Mouse (Mus musculus) neural tube, embryonic 11.5 days (tissue): ENCODE results near the gene Exoc3l. TPM values are rescaled to one million over a fixed set of nuclear protein-coding genes. Genes with fewer than 3 reads are reported as not detected.
"Not testable (repeated sequence)": the region's sequence is repeated elsewhere in the genome, so short reads cannot be mapped to it uniquely, and the experiment has no call there.

ENCODE experiments used
- ATAC-seq: fragments of 200-750 bp; cut with Nextera tagmentation; 2 replicates; pipeline ENCODE4 v1.8.0; 2017; ENCODE audit warnings: moderate number of reproducible peaks, mild to moderate bottlenecking, moderate TSS enrichment, moderate library complexity; ENCODE audit not compliant: insufficient read depth, low FRiP score, low TSS enrichment
- DNase-seq: peaks from one replicate; pipeline ENCODE4 v3.0.0-alpha.2; 2015; ENCODE audit warnings: low spot score
- H3K27ac ChIP-seq: fragments of 300-500 bp; sonication (generic); 2 replicates; pipeline ENCODE4 v1.5.1; 2014; ENCODE audit warnings: low read depth, mild to moderate bottlenecking, low read length
- H3K27me3 ChIP-seq: fragments of 300-500 bp; sonication (generic); 2 replicates; pipeline ENCODE4 v1.6.1; 2014; ENCODE audit warnings: mild to moderate bottlenecking, low read length, mixed read lengths; ENCODE audit not compliant: control insufficient read depth, insufficient read depth
- H3K36me3 ChIP-seq: fragments of 300-500 bp; sonication (generic); 2 replicates; pipeline ENCODE4 v1.6.1; 2014; ENCODE audit warnings: mild to moderate bottlenecking, low read length, moderate library complexity, mixed read lengths; ENCODE audit not compliant: control insufficient read depth, insufficient read depth
- H3K4me1 ChIP-seq: fragments of 300-500 bp; sonication (generic); 2 replicates; pipeline ENCODE4 v1.6.1; 2014; ENCODE audit warnings: low read length, mixed read lengths; ENCODE audit not compliant: control insufficient read depth, insufficient read depth
- H3K4me2 ChIP-seq: fragments of 300-500 bp; sonication (generic); 2 replicates; pipeline ENCODE4 v1.6.1; 2014; ENCODE audit warnings: low read depth, mild to moderate bottlenecking, moderate library complexity
- H3K4me3 ChIP-seq: fragments of 300-500 bp; sonication (generic); 2 replicates; pipeline ENCODE4 v1.5.1; 2014; ENCODE audit warnings: low read depth, low read length
- H3K9ac ChIP-seq: fragments of 300-500 bp; sonication (generic); 2 replicates; pipeline ENCODE4 v1.6.1; 2014; ENCODE audit warnings: mild to moderate bottlenecking, low read length
- H3K9me3 ChIP-seq: fragments of 300-500 bp; sonication (generic); 2 replicates; pipeline ENCODE4 v1.6.1; 2016; ENCODE audit warnings: low read length; ENCODE audit not compliant: control insufficient read depth
- WGBS: fragments of 180-500 bp; shearing (Covaris S2); extraction: QIAGEN DNeasy Blood & Tissue Kit; methylation state at CpG from one replicate; pipeline ENCODE4 v1.1.7; 2014; 5-methylcytosine and 5-hydroxymethylcytosine counted together
- polyA plus RNA-seq: library from polyadenylated mRNA; unstranded; fragments of >200 nt; fragmentation: Nextera tagmentation; extraction: Ambion mirVana; gene quantifications from 2 replicates; pipeline ENCODE4 v1.2.1, GENCODE M21; 2014

Exoc3l gene
- polyA plus RNA-seq, 1 experiment from 2014 or later, result 12.1 TPM

DNA sequence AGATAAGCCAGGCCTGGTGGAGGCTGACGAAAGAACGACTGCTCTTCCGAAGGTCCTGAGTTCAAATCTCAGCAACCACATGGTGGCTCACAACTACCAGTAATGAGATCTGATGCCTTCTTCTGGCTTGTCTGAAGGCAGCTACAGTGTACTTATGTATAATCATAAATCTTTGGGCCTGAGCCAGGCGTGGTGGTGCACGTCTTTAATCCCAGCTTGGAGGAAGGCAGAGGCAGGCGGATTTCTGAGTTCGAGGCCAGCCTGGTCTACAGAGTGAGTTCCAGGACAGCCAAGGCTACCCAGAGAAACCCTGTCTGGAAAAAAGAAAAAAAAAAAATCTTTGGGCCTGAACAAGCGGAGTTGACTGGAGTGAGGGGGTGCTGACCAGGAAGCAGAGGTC is 4.5 kb downstream of the Exoc3l start:
- not testable (repeated sequence) for H3K9ac ChIP-seq, H3K9me3 ChIP-seq, ATAC-seq, H3K36me3 ChIP-seq, H3K4me3 ChIP-seq, H3K4me2 ChIP-seq, DNase-seq, H3K27ac ChIP-seq
- WGBS, result 89% methylated on average over 8 of the region's 8 CpGs
- 0 out of 2 replicates have a peak, but pooled peaks cover 10% of the 10 kb centered on the region for H3K4me1 ChIP-seq
- H3K27me3 ChIP-seq, result peaks cover 11% of the 10 kb centered on the region

DNA sequence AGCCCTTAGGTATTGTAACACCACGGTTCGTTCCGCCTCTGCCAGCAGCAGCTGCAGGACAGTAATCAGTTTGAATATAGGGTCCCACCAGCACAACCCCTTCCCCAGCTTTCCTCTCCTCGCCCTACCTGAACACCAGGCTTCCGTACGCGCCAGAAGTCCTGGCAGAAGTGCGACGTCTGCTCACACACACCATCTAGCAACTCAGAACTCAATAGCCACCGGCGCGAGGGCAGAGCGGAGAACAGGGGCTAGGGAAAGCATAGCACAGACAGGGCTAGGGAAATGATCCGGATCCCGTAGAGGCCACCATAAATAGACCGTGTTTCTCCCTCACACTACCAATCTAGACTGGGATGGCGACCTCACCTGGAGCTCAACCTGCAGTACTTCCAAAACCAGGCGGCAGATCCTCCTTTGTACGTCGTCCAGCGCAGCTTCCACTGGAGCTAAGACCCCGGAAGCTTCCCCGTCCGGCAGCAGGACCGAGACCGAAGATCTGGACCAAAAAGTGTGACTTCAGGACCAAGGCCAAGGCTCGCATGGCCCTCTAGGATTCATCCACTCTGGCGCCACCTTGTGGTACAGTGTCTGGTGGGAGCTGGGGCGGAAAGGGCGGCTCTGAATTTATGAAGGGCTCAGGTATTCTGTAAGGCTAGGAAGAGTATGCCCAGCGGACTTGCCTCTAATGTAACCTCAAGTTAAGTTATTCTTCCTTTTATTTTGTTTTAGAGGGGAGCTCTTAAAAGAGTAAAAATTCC is 5.2 kb downstream of the Exoc3l start:
- WGBS, result 9% methylated on average over 31 of the region's 31 CpGs
- ATAC-seq, result no peak
- Histone ChIP-seq H3K4me2 (peak overlapping the region; percentile 74), H3K4me1 (0 out of 2 replicates have a peak, but pooled peaks cover 10% of the 10 kb centered on the region), H3K4me3 (peak overlapping the region; percentile 47; the same call in 1 of the 2 replicates), H3K27me3 (peaks cover 11% of the 10 kb centered on the region), H3K9me3 (no peaks in the 10 kb centered on the region), H3K27ac (no peak overlapping the region), H3K9ac (no peak overlapping the region), H3K36me3 (no peaks in the 10 kb centered on the region)
- DNase-seq, result peak; percentile 91

DNA sequence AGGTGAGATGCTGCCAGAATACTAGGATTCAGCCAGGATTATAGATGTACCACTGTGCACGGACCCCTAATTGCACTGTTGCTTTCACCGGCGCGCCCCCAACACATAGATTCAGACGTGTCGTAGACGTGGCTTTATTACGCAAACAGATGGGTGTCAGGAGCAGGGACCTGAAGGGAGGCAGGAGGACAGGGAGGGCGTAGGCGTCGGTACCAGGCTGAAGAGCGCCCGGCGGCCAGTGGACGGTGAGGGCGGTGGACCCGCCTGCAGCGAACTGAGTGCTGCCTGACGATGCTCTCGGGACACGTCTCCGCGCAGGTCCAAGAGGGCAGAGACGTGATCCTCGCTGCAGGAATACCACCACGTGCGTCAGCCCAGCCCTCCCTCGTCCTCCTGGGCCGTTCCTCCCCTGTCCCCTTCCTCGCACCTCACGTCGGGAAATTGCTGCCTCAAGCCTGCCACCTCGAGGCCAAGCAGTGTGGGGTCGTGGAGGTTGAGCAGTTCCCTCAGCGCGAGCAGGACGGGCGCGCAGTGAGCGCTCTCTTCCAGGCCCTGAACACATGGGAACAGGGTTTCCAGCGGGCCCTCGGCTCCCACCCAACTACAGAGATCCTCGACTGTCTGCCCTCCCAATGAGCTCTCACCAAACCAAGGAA is 6.0 kb downstream of the Exoc3l start, which contains the start of gene 4931428F04Rik:
Gene 4931428F04Rik (minus strand): TSS at position 60 of the 656 bp plus-strand sequence.
- Histone ChIP-seq H3K4me2 (peak within 1 kb of the TSS; percentile 74), H3K4me1 (0 out of 2 replicates have a peak, but pooled peaks cover 10% of the 10 kb centered on the region), H3K27me3 (peaks cover 11% of the 10 kb centered on the region), H3K4me3 (peak within 1 kb of the TSS; percentile 47), H3K36me3 (no peaks in the 10 kb centered on the region), H3K9me3 (no peaks in the 10 kb centered on the region), H3K27ac (peak within 1 kb of the TSS; percentile 67), H3K9ac (peak within 1 kb of the TSS; percentile 72)
- ATAC-seq (peak; percentile 24), DNase-seq (peak; percentile 72)
- WGBS, result 2% methylated on average over 38 of the region's 43 CpGs

DNA sequence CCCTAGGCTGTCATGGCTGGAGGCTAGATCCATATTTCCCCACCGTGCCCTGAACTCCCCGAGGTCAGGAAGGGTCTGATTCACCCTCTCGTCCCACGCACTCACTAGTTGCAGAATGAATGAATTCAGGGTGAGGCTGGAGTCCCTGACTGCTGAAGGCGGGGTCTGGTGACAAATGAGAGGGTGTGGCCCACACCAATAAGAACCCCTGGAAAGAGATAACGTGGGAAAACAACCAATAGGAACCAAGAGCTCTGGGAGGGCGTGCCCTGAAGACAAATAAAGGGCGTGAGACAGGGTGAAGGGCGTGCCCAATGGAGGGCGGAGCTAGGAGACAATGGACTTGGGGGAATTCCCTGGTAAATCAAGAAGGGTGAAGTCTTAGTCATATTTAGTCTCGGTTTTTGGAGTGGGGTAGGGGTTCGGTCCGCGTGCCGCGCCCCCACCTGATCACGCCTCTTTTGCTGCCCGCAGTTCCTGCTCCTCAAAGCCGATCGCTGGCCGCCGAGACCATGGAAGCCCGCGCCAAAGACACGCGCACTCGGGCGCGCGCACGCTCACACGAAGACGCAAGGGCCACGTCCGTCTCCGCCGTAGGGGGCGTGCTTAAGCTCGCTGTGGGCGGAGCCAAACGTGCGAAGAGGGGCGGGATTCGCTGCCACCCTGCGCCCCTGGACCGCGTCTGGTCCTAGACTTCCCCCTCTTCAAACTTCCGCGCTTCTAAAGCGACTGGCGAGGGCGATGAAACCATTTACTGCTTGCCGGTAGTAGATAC is 6.8 kb downstream of the Exoc3l start:
- Histone ChIP-seq H3K4me2 (peak overlapping the region; percentile 74), H3K27me3 (peaks cover 11% of the 10 kb centered on the region)
- ATAC-seq, result peak; percentile 93

DNA sequence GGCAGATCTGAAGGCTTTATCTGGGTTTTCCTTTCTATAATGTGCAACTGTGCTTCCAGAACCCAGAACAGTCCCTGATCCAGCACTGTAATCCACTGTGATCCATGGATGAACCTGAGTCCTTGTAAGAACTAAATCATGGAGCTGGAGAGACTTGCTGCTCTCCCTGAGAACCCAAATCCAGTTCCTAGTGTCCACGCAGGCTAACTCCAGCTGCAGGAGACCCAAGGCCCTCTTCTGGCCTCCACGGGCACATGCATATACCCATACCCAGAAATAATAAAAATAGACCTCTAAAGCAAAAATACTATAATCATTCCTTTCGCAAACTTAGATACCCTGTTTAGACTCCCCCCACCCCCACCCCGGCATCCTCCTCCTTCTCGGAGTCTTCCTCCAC is 7.7 kb downstream of the Exoc3l start:
- H3K4me1 ChIP-seq, result 0 out of 2 replicates have a peak, but pooled peaks cover 10% of the 10 kb centered on the region
- DNase-seq (no peak), ATAC-seq (no peak)
- H3K4me2 ChIP-seq, result peak overlapping the region; percentile 74
- WGBS, result 86% methylated on average over 5 of the region's 5 CpGs
- H3K9ac ChIP-seq, result peak overlapping the region; percentile 46
- H3K27ac ChIP-seq, result no peak overlapping the region
- no peaks in the 10 kb centered on the region for H3K9me3 ChIP-seq
- H3K4me3 ChIP-seq, result peak overlapping the region; percentile 47
- no peaks in the 10 kb centered on the region for H3K36me3 ChIP-seq
- H3K27me3 ChIP-seq, result peaks cover 11% of the 10 kb centered on the region

More for the DNA sequence above, 6.8 kb downstream of the Exoc3l start:
- Histone ChIP-seq H3K27ac (peak overlapping the region; percentile 67), H3K9ac (peak overlapping the region; percentile 72), H3K9me3 (no peaks in the 10 kb centered on the region), H3K36me3 (no peaks in the 10 kb centered on the region), H3K4me3 (peak overlapping the region; percentile 47), H3K4me1 (0 out of 2 replicates have a peak, but pooled peaks cover 10% of the 10 kb centered on the region)
- peak; percentile 98 for DNase-seq
- WGBS, result under 1% methylated on average over 53 of the region's 53 CpGs

DNA sequence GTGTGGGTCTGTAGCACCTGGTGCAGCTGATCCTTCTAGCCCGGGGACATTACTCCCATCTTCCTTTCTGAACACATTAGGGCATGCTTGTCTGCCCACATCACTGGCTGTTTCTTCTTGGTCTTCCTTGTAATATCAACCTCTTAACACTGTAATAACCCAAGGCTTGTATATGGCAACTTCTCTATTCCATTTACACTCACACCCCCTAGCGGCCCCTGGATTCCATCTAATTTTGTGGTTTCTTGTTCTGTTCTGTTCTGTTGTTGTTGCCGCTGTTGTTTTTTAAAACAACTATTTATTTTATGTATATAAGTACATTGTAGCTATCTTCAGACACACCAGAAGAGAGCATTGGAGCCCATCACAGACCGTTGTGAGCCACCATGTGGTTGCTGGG is 9.0 kb downstream of the Exoc3l start:
- Histone ChIP-seq H3K27ac (no peak overlapping the region), H3K9me3 (no peaks in the 10 kb centered on the region), H3K4me1 (0 out of 2 replicates have a peak, but pooled peaks cover 10% of the 10 kb centered on the region), H3K36me3 (0 out of 2 replicates have a peak, but pooled peaks cover 2% of the 10 kb centered on the region), H3K27me3 (peaks cover 11% of the 10 kb centered on the region), H3K4me3 (no peak overlapping the region), H3K4me2 (peak overlapping the region; percentile 7; the same call in 1 of the 2 replicates), H3K9ac (no peak overlapping the region; the same call in 1 of the 2 replicates)
- DNase-seq (no peak), ATAC-seq (no peak)
- 88% methylated on average over 4 of the region's 4 CpGs for WGBS

DNA sequence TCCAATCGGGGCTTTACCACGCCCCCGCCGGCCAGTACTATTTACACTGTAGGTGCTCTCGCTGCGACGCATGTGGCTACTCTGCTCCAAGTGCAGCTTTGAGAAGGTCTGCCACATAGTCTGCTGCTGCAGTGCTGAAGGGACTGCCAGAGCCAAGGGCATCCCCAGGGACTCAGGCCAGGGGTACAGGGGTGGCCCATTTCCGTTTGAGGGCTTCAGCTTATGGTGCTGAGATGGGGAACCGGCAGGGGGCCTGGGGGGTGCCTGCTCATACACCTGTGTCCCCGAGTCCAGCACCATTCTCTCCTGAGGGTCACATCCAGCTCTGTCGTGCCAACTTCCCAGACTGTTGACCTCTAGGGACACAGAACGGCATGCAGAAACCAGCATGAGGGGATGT is 10.4 kb downstream of the Exoc3l start:
- 44% methylated on average over 12 of the region's 12 CpGs for WGBS
- Histone ChIP-seq H3K9ac (no peak overlapping the region), H3K36me3 (0 out of 2 replicates have a peak, but pooled peaks cover 4% of the 10 kb centered on the region), H3K27ac (no peak overlapping the region), H3K9me3 (no peaks in the 10 kb centered on the region), H3K27me3 (peaks cover 10% of the 10 kb centered on the region), H3K4me1 (0 out of 2 replicates have a peak, but pooled peaks cover 10% of the 10 kb centered on the region), H3K4me3 (no peak overlapping the region), H3K4me2 (no peak overlapping the region)
- ATAC-seq, result no peak
- DNase-seq, result no peak

DNA sequence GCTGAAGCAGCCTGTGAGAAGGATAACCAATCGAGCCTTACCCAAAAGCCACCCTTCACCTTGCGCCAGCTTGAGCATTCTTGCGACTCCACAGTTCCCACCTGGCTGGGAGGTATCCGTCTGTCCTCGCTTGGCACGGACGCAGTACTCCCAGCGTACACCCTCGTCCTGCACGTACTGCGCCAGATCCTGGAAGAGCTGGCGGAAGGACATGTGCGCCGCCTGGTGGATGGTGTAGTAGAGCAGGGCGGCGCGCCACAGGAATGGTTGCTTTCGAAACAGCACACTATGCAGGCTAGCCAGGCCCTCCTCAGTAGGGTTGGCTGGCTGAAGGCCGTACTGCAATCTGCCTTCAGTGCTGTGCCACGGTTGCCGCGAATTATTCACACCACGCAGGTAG is 12.8 kb downstream of the Exoc3l start:
- ATAC-seq, result peak; percentile 40; the same call in 1 of the 2 replicates
- peak; percentile 64 for DNase-seq
- no peak overlapping the region for H3K27ac ChIP-seq
- no peak overlapping the region for H3K9ac ChIP-seq
- H3K4me1 ChIP-seq, result no peaks in the 10 kb centered on the region
- no peak overlapping the region for H3K4me3 ChIP-seq
- WGBS, result 15% methylated on average over 21 of the region's 23 CpGs
- H3K27me3 ChIP-seq, result peaks cover 27% of the 10 kb centered on the region
- H3K4me2 ChIP-seq, result no peak overlapping the region
- no peaks in the 10 kb centered on the region for H3K9me3 ChIP-seq
- 0 out of 2 replicates have a peak, but pooled peaks cover 4% of the 10 kb centered on the region for H3K36me3 ChIP-seq
